Mouse (Mus musculus) inflammation-experienced regulatory T-cells (primary cell): ENCODE results near the gene Zfp444. TPM values are rescaled to one million over a fixed set of nuclear protein-coding genes. Genes with fewer than 3 reads are reported as not detected.

Experiments
- polyA plus RNA-seq, 2 experiments: library from polyadenylated mRNA; unstranded; fragments of 100-300 nt; shearing (Covaris generic); gene quantifications; one replicate each; pipeline ENCODE4 v1.2.1; 2017

Zfp444 gene
- polyA plus RNA-seq, result 10 to 100 TPM; 33.6 to 45.1 TPM

DNA sequence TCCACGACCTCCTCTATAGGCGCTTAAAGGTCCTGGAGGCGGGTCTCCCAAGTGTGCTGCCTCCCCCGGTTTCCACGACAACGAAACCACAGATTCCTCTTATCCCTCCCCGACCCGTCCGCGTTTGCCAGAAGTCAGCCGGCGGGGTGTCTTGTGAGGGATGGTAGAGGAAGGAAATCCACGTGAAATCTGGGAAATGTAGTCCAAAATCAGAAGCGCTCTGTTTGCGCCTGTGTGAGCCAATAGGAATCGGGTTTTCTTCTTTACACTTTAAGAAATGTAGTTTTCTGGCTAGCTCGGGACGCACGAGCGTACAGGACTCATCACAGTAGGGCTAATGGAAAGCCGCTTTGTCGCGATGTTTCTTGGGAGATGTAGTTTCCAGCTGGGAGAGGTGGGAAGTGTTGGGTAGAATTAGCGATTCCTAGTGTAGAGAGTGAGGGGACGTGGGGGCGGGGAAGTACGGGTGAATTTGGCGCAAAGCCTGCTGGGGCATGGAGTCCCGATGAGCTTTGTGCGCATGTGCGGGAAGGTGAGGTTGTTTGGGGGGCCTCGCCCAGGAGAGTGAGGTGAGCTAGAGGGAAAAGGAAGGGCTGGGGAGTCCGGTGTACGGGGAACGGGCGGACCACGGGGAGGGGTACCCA is at the start of gene Zfp444:
TSS of gene Zfp444 (plus strand) at position 221 of the 644 bp plus-strand sequence.

DNA sequence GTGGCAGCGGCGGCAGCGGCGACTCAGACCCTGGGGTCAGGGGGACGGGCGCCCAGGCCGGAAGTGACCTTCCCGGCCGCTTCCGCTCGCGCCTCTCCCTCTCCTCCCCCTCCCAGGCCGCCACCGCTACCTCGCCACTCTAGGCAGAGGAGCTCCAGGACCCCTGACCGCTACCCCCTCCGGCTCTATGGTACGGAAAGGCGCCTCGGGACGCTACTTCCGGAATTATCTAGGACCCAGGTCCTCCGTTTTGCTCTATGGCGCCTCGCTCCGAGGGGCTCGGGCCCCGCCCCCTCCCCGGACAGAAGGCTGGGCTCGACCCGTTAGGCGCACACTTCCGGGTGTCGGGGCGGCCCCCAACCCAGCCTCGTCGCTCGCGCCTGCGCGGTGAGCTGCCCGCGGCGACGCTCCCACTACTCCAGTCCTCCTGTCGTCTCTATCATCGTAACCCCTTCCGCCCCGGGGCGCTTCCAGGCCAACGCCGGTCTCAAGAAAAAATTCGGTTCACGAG is 16.1 kb upstream of the Zfp444 start, which contains the start of gene Zfp787:
TSS of gene Zfp787 (minus strand) at position 97 of the 511 bp plus-strand sequence.

GRCm38 (mm10) chr7:6196790-6197189 is 24.8 kb downstream of the Zfp444 start, which contains the start of gene Galp:
Galp (plus strand) TSS chr7:6197090.

DNA sequence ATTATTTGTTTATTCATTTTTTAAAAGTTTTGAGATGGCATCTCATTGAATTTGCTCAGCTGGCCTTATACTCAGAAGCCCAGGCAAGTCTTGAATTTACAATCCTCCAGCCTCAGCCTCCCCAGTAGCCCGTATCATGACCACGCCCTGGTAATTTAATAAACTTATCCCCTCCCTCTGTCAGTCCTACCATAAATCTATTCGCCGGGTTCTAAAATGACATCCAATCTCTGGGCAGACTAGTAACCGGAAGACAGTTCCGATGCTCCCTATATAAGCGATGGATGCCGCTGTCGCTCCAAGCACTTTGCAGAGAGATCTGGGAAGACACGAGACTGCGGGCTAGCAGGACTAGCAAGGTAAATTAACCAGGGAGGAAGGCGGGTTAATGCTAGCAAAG is 50.0 kb downstream of the Zfp444 start, which contains the start of gene Zscan5b:
TSS of gene Zscan5b (plus strand) at position 301 of the 400 bp plus-strand sequence.

Other genes with a start within 250 kb of the Zfp444 start
- under 1 TPM in 1 of 2 experiments, not detected in 1; 0.10 TPM for gene Vmn1r65, start 161.2 kb upstream of the Zfp444 start, polyA plus RNA-seq
- 1 to 10 TPM in 1 of 2 experiments, under 1 TPM in 1; 0.17 to 1.1 TPM for gene Nlrp4c, start 127.1 kb upstream of the Zfp444 start, polyA plus RNA-seq
- 10 to 100 TPM; 40.9 to 46.6 TPM for gene Zfp787, start 16.2 kb upstream of the Zfp444 start, polyA plus RNA-seq
- gene Galp, start 24.9 kb downstream of the Zfp444 start, polyA plus RNA-seq, result not detected
- gene Zscan5b, start 50.1 kb downstream of the Zfp444 start, polyA plus RNA-seq, result 1 to 10 TPM in 1 of 2 experiments, not detected in 1; 4.8 TPM
- gene Epp13, start 80.5 kb downstream of the Zfp444 start, polyA plus RNA-seq, result not detected
- 1 to 10 TPM; 5.1 to 5.5 TPM for gene Zfp667, start 114.4 kb downstream of the Zfp444 start, polyA plus RNA-seq
- gene Zfp583, start 159.1 kb downstream of the Zfp444 start, polyA plus RNA-seq, result 1 to 10 TPM; 1.4 to 1.9 TPM
- 1 to 10 TPM in 1 of 2 experiments, under 1 TPM in 1; 0.20 to 5.5 TPM for gene Gm3854, start 171.5 kb downstream of the Zfp444 start, polyA plus RNA-seq
- 1 to 10 TPM; 4.2 to 7.7 TPM for gene Zfp78, start 191.1 kb downstream of the Zfp444 start, polyA plus RNA-seq
- 10 to 100 TPM; 10.9 to 13.5 TPM for gene Zfp28, start 211.1 kb downstream of the Zfp444 start, polyA plus RNA-seq
- gene Smim17, start 226.5 kb downstream of the Zfp444 start, polyA plus RNA-seq, result under 1 TPM in 1 of 2 experiments, not detected in 1; 0.67 TPM
- not detected for gene Gm20715, start 238.1 kb downstream of the Zfp444 start, polyA plus RNA-seq